Mouse (Mus musculus) CD4-positive, CD25-positive, alpha-beta regulatory T cell (primary cell): Measurements from ENCODE around the gene March1. TPM values are rescaled to one million over a fixed set of nuclear protein-coding genes. Genes with fewer than 3 reads are reported as not detected.

Experiments used
- polyA plus RNA-seq: library from polyadenylated mRNA; unstranded; fragments of 100-300 nt; shearing (Covaris generic); gene quantifications from one replicate; pipeline ENCODE4 v1.2.1, GENCODE M21; 2017

Gene March1
- 0.48 TPM for polyA plus RNA-seq

GRCm38 (mm10) chr8:65617871-65618751, at the start of gene March1:
TSS of gene March1 (plus strand) at chr8:65617900.

DNA sequence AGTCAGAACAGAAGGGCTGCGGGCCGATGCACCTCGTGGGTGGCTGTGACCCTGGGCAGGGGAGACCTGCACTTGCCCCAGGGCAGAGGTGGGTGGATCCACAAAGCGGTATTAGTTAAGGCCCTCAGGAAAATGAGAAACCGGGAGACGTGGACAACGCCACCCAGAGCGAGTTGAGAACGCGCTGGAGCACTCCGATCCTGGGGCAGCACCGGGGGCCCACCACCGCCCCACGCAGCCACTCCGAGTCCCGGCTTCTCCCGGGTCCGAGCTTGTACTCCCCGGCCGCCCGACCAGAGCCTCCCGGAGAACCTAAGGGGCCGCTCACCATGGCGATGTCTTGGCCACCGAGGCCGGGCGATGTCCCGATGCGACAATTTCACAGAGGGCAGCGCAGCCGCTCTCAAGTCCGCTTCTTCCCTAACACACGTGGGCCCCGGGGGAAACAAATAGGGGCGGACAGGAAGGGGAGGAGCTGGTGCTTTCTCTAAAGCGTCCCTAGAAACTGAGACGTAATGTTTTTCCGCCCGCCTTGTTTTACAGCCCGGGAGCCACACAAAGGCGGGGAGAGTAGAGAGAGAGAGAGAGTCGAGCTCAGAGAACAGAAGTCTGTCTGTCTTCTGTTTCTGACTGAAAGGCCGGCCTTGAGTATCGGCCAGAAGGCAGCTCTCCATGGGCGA, 868.5 kb downstream of the March1 start, which contains the start of gene Tma16:
Gene Tma16, minus strand, starts transcription at position 447 of the 680 bp plus-strand sequence.

GRCm38 (mm10) chr8:66511537-66511936, 893.8 kb downstream of the March1 start, which contains the start of gene Tktl2:
TSS of gene Tktl2 (plus strand) at chr8:66511756.

